In genomic region chr11:11014538-11014937, GRCm38 (mm10) we compare ENCODE assay signal across 13 mouse cellular contexts.
DNase-seq lines count a peak whose midpoint lies in the region; ATAC-seq lines count a peak whose summit lies in the region.
"Had no signal": no experiment of that assay in that cellular context is flagged by ENCODE, and none has a peak within 500 bp of the region (broad histone marks: within the 10 kb centered on the region; RNA-seq: fewer than 3 reads in every experiment).

No protein-coding gene starts in this region.

- no peaks in the 10 kb centered on the region for H3K9me3 ChIP-seq in midbrain, embryonic 13.5 days
- no peaks in the 10 kb centered on the region for H3K9me3 ChIP-seq in midbrain, embryonic 11.5 days (ENCODE audit: control insufficient read depth, low read length)
- H3K9me3 ChIP-seq: embryonic facial prominence, embryonic 15.5 days had no signal

- H3K4me2 ChIP-seq in midbrain, embryonic 13.5 days (replicated peaks), result no peak overlapping the region
- no peak overlapping the region for H3K4me2 ChIP-seq in midbrain, embryonic 11.5 days
- H3K4me2 ChIP-seq: embryonic facial prominence, embryonic 15.5 days; heart, embryonic 11.5 days had no signal

- no peaks in the 10 kb centered on the region for H3K4me1 ChIP-seq in midbrain, embryonic 13.5 days (replicated peaks)
- no peaks in the 10 kb centered on the region for H3K4me1 ChIP-seq in midbrain, embryonic 11.5 days (ENCODE audit: control insufficient read depth, insufficient read depth, low read length)
- H3K4me1 ChIP-seq: embryonic facial prominence, embryonic 15.5 days had no signal

- H3K4me3 ChIP-seq in midbrain, embryonic 13.5 days (replicated peaks), result no peak overlapping the region
- H3K4me3 ChIP-seq in midbrain, embryonic 11.5 days (ENCODE audit: low read depth, low read length), result no peak overlapping the region
- H3K4me3 ChIP-seq: embryonic facial prominence, embryonic 15.5 days; myocyte had no signal

- WGBS in midbrain, embryonic 13.5 days, result 83% methylated on average over 2 of the region's 2 CpGs
- WGBS in midbrain, embryonic 11.5 days, result 74% methylated on average over 2 of the region's 2 CpGs

- H3K27me3 ChIP-seq in midbrain, embryonic 13.5 days, result no peaks in the 10 kb centered on the region
- H3K27me3 ChIP-seq in midbrain, embryonic 11.5 days (ENCODE audit: control insufficient read depth, insufficient read depth, low read length), result no peaks in the 10 kb centered on the region
- H3K27me3 ChIP-seq: embryonic facial prominence, embryonic 15.5 days had no signal

- DNase-seq in midbrain, embryonic 11.5 days (ENCODE audit: low spot score, missing footprints), result no peak
- DNase-seq in frontal cortex, postnatal 36 days (ENCODE audit: low spot score in 2 of 2), result peak; percentile 3 to 11
- peak; percentile 30 to 35 for DNase-seq in layer of hippocampus, postnatal 10 days (ENCODE audit: low spot score in 2 of 2)
- peak; percentile 42 for DNase-seq in right cerebral cortex, postnatal 4 days
- no peak for DNase-seq in heart, adult 9 months (ENCODE audit: low spot score in 2 of 2)
- no peak for DNase-seq in thymus, postnatal 25 days
- DNase-seq: gastrocnemius, postnatal 10 days; kidney, postnatal 10 days had no signal

- peak; percentile 20; the same call in 1 of the 2 replicates for ATAC-seq in midbrain, embryonic 13.5 days
- no peak for ATAC-seq in midbrain, embryonic 11.5 days (ENCODE audit: low FRiP score)

- H3K27ac ChIP-seq in midbrain, embryonic 13.5 days, result no peak overlapping the region
- H3K27ac ChIP-seq in midbrain, embryonic 11.5 days (ENCODE audit: low read depth, low read length), result no peak overlapping the region
- H3K27ac ChIP-seq: embryonic facial prominence, embryonic 15.5 days; macrophage had no signal

- no peak overlapping the region for H3K9ac ChIP-seq in midbrain, embryonic 13.5 days (replicated peaks)
- no peak overlapping the region for H3K9ac ChIP-seq in midbrain, embryonic 11.5 days (ENCODE audit: low read length)
- H3K9ac ChIP-seq: embryonic facial prominence, embryonic 15.5 days had no signal

- no peaks in the 10 kb centered on the region for H3K36me3 ChIP-seq in midbrain, embryonic 13.5 days
- no peaks in the 10 kb centered on the region for H3K36me3 ChIP-seq in midbrain, embryonic 11.5 days (ENCODE audit: control insufficient read depth, insufficient read depth, low read length)
- H3K36me3 ChIP-seq: embryonic facial prominence, embryonic 15.5 days had no signal

Comparison
In these comparisons a context has a peak if more than half of its experiments do, and no peak if none do; other contexts are left out.
1. DNase-seq: peak in frontal cortex, postnatal 36 days (2 of 2), layer of hippocampus, postnatal 10 days (2 of 2) and right cerebral cortex, postnatal 4 days (single experiment); none in midbrain, embryonic 11.5 days (single experiment), heart, adult 9 months (0 of 2) and thymus, postnatal 25 days (single experiment).